Mouse (Mus musculus) liver, adult (tissue): Measurements from ENCODE around the gene Lpin2.

Experiments used
- GATA4 ChIP-seq: IDR thresholded peaks from 2 replicates; pipeline ENCODE4 v1.6.1; 2014; ENCODE audit warnings: mild to moderate bottlenecking, low read length; ENCODE audit not compliant: insufficient replicate concordance

Lpin2 gene

DNA sequence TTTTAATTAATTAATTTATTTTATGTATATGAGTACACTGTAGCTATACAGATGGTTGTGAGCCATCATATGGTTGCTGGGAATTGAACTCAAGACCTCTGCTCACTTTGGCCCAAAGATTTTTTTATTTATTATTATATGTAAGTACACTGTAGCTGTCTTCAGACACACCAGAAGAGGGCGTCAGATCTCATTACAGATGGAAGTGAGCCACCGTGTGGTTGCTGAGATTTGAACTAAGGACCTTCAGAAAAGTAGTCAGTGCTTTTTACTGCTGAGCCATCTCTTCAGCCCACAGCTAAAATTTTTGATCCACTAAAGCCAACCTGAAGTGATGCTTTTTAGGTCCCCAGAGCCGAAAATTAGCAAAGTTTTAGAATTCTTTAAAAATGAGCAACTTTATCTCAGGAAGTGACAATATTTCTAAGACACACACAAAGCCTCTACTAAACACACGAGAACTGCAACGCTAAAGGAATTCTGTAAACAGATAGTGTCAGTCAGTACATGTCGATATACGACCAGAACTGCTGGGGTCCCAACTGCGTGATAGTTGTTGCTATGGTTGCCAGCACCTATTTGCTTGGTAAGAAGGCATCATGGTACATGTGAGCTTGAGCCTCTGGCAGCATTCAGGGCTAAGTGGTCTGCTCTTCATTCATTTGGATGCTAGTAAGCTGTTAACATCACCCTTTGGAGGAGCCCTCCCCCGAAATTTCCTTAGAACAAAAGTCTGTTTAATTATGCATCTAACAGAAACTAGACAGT lies 45.0 kb downstream of the Lpin2 start:
- TF ChIP-seq GATA4, result no peak

DNA sequence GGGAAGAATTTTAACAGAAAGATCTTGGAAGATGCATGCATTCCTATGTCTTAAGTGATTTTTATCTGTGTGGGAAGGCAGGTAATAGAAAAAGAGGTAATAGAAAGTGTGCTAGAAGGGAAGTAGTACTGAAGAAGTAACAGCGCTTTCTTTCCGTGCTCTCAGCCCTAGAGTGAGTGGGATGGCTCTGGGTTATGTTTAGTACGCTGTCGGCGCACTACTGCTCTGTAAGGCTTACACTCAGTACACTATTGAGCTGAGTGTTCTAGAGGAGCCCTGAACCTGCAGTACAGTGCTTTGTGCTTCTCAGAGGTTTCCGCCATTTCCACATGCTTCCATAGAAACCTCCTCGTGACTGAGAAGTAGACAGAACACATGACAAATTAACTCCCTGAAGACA lies 46.3 kb downstream of the Lpin2 start:
- no peak for TF ChIP-seq GATA4

GRCm38 (mm10) chr17:71230108-71230709 lies 47.8 kb downstream of the Lpin2 start:
- TF ChIP-seq GATA4, result no peak

- TF ChIP-seq GATA4, result no peak
Observed at GRCm38 (mm10) chr17:71231998-71232397, 49.6 kb downstream of the Lpin2 start.

DNA sequence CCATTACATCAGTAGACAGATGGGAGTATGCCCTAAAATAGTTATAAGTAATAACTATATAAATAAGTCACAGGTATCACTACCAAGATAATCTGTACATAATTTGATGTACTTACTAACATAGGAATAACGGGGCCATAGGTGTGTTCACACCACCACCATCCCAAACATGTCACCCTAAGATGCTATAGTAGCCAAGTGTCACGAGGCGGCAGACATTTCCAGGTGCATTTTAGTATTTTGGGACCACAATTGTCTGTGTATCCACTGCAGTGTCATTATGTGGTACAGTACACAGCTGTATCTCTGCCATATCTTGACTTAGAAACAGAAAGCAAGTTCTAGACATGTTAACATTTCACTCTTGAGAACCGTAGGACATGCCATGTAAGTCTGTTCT lies 50.9 kb downstream of the Lpin2 start:
- TF ChIP-seq GATA4, result no peak

- no peak for TF ChIP-seq GATA4
Observed at GRCm38 (mm10) chr17:71234041-71234594, 51.8 kb downstream of the Lpin2 start.

GRCm38 (mm10) chr17:71235229-71235958 lies 53.0 kb downstream of the Lpin2 start:
- TF ChIP-seq GATA4, result no peak

DNA sequence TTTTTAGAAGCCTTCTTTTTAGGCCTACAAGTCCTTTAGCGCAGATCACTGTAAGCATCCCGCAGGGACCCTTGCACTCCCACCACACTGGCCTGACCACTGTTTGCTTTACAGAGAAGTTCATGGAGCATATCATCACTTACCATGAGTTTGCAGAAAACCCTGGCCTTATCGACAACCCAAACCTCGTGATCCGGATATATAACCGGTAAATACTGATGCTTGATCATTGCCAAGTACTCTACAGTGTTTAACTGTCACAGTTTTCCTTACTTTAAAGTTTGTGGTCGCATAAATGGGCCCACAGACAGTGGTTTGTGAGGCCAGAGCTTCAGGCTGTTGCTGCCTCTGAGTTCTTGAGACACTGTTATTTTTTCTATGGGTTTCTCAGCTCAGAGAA lies 56.1 kb downstream of the Lpin2 start:
- TF ChIP-seq GATA4, result no peak

- TF ChIP-seq GATA4, result no peak
Observed at GRCm38 (mm10) chr17:71240811-71241210, 58.5 kb downstream of the Lpin2 start.

DNA sequence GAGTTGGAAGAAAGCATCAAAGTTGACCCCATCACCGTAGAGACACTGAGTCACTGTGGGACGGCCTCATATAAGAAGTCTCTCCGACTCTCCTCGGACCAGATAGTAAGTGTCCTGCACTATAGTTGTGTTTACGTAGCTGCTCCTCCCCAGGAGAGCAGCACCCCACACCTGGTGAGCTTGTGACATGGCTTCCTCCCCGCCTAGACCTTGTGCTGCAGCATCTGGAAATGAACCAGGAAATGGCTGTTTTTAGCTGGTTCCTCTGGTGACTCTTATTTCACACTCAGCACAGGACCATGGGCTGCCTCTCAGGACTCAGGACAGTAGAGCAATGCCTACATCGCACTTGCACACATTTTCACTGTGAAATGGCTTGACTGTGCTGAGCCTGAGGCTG lies 60.3 kb downstream of the Lpin2 start:
- no peak for TF ChIP-seq GATA4

DNA sequence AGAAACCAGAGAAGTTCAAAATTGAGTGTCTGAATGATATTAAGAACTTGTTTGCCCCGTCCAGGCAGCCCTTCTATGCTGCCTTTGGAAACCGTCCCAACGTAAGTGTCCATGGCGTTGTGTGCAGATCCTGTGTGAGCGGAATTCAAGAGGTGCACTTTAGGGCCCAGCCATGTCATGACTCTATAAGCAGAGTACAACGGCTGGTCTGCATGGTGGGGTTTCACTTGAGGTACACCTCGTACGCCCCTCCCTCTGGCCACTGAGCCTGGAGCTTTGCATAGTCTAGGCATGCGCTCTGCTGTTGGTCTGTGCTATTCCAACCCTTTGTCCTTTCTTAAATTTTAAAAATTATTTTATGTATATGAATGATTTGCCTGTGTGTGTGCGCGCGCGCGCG lies 62.8 kb downstream of the Lpin2 start:
- TF ChIP-seq GATA4, result no peak

GRCm38 (mm10) chr17:71246022-71246421 lies 63.7 kb downstream of the Lpin2 start:
- TF ChIP-seq GATA4, result no peak

DNA sequence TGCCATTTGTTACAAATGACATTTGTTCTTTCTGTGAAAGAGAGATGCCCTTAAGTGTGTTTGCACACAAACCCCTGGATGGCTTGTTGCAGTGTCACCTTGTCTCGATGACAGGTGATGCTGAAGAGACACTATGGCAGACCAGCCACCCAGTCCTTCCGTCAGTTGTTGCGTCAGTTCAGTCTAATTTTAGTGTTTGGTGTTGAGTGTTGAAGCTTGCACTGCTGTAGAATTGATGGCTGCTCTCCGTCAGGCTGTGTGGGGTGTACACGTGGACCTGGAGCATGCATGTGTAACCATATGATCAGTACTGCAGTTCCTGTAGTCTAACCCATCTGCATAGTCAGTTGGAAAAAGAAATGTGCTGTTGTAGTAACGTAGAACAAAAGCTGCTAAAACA lies 66.6 kb downstream of the Lpin2 start:
- no peak for TF ChIP-seq GATA4

- no peak for TF ChIP-seq GATA4
Observed at GRCm38 (mm10) chr17:71250046-71250445, 67.7 kb downstream of the Lpin2 start.

DNA sequence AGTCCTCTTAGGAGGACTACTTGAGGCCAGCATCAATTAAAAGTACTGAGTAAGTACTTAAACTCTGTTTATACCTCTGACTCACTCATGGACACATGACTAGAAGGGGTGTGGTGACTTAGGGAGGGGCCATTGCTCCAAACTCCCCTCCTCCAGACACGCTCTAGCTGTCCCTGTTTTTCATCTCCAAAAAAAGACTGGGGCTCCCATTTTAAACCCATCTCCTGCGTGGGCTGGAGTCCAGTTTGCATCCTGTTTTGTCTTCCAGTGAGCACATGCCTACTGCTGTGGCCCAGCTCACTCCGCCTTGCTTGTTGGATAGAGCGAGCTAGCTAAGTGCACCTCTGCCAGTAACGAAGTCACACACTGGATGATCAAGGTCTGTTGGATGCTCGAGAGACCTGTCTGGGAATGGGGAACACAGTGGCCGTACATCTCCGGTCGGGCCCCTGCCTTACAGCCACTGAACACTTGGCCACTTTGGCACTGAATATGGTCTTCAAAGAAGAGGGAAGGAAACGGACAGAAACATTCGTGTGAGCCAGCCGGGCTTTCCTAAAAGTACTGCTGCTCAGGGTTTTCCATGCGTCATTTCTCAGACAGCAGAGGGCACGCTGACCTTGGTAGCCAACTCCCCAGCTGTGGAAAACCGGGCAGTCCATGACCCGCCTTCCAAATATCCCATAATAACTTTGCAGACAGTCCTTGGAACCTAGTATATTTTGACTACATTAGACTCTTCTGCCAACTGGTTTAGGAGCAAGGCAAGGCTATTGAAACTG lies 68.7 kb downstream of the Lpin2 start:
- no peak for TF ChIP-seq GATA4
